Mouse (Mus musculus): Measurements from ENCODE around the gene Hormad2.

DNA sequence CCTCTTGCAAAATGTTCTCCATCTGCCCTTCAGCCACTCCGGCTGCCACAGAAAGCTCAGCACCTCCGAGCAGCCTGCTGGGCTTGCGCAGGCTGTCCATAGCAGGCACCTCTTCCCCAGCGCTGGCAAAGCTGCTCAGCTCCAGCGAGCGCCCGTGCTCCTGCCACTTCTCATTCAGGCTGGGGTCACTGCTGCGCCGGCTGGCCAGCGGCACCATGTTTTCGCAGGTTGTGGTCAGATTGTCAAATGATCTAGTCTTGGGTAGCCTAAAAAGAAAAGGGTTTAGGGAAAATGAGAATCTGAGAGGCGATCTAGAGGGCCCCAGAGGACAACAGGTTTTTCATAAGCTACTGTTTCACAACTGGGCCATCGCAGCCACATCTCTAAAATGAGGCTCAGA lies 47.5 kb upstream of the Hormad2 start:
- no peak for TF ChIP-seq POLR2A (IDR thresholded peaks at IDR 0.05; ENCODE audit: low read depth, low read length)
- TF ChIP-seq CTCF (IDR thresholded peaks at IDR 0.05; ENCODE audit: borderline replicate concordance, insufficient read depth, low read length): no peak

Data from embryonic fibroblast, embryonic 13.5 days (primary cell).